Mouse (Mus musculus) CD4-positive, CD25-positive, alpha-beta regulatory T cell, adult 4 months (primary cell): ENCODE measurements at regions not wholly inside any gene's neighbourhood (a gene's known extent, or its start where the extent isn't known, plus 50 kb on each side); places are given as distances from the start of the nearest gene placed in this dataset.

Experiments
- ATAC-seq: one replicate; pipeline ENCODE4 v1.8.0; 2017

DNA sequence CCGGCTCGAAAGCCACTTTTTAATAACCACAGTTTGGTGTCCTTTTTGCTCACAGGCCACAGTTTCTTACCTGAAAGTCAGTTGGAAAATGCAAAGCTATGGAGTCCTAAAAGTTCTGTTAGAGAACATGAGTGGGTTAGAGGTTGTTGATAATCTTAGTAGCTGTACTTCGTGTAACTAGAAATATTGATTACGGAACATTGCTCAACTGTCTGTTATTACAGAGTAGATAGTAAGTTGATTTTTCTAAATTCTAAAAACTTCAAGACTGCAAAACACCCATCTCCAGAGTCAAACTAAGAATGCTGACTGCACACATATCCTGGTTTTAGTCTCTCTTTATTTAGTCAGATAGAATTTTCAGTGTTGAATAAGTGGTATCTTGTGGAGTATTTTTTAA lies 111.0 kb downstream of the Slc38a4 start:
- ATAC-seq = no peak

DNA sequence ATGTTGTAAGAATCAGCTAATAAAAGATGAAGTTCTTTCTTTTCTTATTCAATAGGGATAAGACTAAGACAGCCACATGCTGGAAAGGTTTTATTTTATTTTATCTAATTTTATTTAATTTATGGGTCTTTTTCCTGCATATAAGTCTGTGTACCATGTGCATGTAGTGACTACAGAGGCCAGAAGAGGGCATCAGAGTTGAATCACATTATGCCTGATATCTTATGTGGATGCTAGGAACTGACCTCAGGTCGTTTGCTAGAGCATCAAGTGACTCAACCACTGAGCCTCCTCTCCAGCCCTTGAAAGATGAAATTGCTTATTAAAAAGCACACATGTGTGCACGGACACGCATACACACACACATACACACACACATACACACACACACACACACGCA lies 113.1 kb downstream of the Slc38a4 start:
- no peak for ATAC-seq

DNA sequence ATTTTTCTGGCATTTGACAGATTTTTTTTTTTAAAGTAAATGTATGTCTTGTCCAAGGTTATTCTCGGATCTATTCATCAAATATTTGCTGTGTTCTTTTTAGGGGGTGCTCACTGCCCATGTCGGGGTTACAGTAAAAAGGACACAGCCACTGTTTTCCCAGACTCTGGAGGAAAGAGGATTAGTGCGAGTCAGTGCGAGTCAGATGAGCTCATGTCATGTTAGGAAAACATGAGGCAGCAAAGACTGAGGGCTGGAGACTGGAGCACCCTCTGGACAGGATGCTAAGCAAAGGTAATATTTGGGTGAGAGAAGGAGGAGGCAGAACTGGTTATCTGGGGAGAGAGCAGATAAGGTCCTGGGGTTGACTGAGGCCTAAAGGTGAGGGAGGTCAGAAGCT lies 117.3 kb downstream of the Slc38a4 start:
- ATAC-seq = no peak

DNA sequence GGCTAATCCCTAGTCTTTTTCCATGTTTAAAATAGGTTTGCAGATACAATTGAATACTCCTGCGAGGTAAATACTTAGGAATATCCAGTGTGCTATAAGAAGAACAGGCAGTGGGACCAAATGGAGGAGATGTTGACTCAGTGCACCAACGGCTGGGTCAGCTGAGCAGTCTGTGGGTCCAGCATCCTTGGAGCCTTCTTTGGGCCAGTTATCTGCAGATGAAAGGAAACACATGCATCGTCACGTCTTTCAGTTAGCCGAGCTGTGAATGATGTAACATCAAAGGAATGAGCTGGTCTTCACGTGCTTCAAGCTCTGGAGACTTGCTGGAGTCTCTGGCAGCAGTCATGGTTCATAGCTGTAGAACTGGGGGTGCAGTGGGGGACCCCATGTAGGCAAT lies 118.1 kb downstream of the Slc38a4 start:
- ATAC-seq = no peak

DNA sequence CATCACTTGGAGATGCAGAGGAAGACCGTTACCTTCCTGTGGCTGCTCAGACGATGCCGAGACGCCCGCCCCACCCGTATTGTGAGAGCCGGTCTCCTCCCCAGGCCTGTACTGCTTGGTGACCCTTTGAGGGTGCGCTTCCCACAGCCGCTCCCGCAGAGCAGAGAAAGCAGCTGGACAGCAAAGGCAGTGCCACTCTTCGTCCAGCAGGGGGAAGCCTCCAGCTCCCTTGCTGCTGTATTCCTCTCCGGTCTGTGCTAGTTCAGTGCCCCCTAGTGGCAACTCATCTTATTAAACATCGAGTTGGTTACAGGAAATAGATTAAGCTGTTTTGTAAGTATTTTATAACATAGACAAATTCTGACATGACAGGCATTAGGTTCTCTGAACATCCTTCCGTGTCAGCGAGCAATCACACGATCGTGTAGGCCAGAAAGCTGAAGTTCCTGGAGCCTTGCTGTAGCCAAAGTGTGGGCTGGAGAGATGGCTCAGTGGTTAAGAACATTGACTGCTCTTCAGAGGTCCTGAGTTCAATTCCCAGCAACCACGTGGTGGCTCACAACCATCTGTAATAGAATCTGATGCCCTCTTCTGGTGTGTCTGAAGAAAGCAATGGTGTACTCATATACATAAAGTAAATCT lies 118.9 kb downstream of the Slc38a4 start:
- peak; percentile 99 for ATAC-seq

DNA sequence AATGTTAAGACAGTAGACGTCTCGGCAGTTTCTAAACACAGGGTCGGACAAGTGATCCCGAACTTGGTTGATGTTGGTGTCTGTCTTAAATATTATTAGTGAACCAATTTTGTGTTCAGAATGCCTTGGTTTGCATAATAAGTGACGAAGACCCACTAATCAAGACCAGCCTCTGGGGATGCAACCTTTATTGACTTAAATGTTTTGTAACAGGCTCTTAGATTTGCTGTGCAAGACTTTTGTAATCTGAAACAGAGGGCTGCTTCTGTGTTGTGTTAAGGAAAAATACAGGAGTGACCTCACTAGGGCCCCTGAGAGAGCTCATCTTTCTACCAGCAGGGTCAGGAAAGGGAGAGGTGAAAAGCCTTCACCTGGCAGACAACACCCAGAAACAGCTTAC lies 119.5 kb downstream of the Slc38a4 start:
- no peak for ATAC-seq

DNA sequence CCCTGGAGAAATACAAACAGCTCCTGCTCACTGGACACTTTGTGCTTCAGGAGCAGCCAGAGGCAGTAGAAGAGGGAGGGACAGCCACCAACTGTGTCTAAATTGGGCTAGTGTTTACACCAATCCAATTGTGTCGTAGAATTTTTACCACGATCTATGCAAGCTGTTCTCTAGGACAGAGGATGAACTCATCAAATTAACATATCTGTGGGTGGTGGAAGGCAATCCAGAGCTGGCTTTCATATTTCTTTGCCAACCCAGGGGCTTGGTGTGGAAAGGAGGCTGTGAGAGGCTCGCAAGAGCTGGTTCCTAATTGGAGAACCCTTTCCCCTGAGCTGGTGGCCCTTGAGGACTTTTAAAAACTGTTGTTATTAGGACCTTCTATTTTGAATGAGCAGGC lies 122.3 kb downstream of the Slc38a4 start:
- no peak for ATAC-seq

DNA sequence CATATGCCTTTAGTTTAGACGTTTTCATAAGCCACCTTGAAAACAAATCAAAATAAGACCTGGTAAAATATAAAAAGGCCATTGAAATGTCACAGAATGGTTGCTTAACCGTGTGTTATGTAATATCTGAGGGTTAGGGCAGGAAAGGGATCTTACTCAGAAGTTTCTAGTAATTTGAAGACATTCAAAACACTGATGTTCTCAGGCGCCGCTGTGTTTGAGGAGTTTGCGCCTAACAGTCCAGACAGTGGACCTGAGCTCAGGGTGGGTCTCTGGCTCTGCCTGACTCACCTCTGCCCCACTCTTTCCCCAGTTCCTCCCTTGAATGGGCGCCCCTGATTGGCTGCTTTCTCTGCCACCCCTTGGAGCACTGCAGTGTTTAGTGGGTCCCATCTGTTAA lies 125.2 kb downstream of the Slc38a4 start:
- ATAC-seq = no peak

DNA sequence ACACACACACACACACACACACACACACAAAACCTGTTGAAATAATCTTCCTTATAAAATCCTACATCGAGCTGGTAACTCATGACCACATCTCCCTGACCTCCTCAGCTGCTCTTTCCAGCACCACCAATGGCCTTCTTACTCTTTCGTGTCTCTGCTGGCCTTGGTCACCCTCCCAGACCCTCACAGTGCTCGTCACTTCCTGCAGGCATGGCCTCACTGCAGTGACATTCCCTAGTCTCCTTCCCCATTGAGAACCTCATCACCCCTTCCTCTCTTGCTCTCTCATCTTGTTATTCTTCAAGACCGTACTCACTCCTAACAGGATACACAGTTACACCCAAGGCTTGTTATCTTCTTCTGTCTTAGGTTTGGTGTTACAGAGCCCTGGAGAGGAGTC lies 126.0 kb downstream of the Slc38a4 start:
- ATAC-seq = no peak

DNA sequence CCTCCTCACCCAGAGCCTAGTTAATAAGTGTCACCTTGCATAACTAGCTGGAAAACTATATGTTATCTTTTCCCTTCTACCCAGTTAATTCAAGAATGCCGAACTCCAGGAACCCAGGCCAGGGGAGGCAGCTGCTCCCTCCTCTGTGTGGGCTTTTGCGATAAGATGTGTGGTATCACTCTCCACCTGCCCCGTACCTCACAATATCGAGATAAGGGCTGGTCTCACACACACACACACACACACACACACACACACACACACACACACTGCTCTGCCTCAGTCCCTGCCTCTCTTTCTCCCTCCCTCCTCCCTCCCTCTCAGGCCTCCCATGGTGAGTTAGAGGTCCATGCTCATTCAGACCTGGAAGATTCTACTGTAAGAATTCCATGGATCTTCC lies 127.1 kb downstream of the Slc38a4 start:
- no peak for ATAC-seq

DNA sequence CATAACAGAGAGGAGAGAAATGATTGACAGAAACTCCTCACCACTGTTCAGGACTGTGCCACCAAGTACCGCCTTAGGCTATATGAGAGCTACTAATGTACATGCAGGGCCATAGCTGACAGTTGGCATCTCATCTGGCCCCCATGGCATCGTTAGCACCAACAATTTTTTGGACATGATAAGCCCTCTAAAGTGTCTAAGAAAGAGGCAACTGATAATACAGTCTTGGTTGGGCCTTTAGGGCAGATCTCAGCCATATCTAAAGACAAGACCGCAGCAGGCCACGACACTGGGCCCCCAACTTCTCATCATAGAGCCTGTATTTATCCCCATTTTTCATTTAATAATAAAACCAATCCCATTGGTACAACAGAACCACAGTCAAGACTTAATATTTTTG lies 128.1 kb downstream of the Slc38a4 start:
- no peak for ATAC-seq

DNA sequence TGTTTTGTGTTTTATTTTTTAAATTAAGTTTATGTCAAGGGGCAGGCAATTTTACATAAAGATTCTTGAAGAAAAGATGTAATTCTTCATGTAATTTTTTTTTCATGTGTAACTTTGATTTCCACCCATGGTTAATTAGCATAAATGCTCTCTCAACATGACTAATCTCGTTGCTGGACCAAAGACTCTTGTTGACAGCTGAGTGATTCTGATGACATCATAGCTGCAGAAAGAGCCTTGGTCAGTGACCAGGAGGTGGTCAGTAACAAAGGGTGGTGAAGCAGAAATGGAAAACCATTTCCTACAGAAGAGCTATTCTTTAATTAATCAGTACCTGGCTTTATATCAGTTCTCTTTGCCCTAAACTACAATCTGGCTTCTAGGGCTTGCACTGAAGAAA lies 129.1 kb downstream of the Slc38a4 start:
- no peak for ATAC-seq

DNA sequence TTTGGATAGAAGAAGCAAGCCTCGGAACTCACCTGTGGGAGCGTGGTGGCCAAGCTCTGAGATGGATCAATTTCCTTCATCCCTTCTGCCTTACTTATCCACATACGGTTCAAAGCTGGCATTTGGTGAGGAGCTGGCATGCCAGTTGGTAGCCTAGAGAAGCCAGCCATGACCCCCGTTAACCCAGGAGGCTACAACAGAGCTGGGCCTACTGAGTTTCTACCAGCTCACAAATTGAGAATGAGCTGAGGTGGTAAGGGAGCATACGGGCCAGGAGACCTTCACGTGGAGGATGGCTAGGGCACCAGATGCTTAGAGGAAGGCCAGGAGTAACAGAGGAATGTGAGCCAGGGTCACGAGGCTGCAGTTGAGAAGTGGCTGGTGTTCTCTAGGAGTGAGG lies 139.2 kb downstream of the Slc38a4 start:
- no peak for ATAC-seq

DNA sequence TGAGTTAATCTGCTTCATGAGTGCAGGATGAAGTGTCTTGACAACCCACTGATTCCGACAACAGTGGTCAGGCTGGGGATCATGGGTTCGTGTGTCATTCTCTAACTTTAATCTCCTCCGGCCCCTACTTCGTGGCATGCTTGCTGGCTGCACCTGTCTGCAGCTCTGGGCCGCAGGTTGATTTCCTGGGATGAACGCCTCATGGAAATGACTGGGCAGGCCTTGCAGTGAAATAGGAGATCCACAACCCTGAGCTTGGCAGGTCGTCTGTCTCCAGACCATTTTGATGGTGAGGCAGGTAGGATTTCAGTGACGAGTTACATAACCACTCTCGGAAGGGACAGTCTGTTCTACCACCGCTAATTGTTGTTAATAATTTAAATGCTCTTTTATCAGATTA lies 140.2 kb downstream of the Slc38a4 start:
- ATAC-seq = no peak

DNA sequence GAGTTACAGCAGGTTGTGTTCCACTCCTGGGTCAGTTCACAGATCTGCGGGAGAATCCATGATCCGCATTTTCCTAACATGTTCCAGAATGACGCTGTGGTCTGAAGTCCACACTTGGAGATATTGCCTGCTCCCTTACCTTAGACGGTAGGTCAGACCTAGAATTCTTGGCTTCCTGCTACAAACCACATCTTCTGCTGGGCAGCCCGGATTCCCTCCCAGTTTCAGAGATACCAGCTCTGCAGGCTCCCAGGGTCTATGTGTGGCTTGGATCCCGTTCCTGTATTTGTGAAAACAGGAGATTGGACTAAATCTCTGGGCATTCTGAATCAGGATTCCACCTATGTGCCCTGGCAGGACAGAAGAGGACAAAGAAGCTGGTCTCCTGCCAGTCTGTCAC lies 140.8 kb downstream of the Slc38a4 start:
- ATAC-seq = no peak

DNA sequence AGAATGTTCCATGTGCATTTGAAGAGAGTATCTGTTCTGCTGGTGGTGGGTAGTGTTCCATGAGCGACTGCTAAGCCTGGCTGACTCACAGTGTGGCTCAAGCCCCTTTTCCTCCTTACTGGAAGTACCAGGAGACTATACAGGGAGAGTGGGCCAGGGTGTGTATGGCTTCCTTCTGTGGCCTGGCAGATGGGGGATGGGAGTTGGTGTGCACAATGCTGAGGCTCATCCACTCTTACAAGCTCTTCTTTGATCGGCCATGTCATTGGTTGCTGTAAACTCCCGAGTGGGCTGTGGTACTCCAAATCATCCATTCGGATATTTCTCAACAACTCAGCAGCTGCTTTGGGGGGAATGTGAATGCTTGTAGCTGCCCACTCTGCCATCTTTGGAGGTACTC lies 150.2 kb downstream of the Slc38a4 start:
- ATAC-seq = no peak

DNA sequence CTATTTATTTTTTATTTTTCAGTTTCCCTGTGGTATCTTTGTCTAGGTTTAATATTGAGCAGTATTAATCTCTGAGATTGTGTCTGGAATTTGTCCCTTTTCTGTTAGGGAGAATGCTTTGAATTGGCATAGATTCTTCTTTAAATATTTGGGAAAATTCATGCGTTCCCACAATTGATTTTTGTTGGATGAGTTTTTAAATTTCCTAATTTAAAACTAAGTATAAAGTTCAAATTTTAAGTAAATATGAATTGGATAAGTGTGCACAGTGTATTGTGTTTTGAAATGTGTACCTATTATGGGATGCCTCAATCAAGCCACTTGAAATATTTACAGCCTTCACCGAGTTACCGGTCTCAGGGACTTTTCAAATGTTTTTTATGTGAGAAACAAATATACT lies 152.3 kb downstream of the Slc38a4 start:
- no peak for ATAC-seq

DNA sequence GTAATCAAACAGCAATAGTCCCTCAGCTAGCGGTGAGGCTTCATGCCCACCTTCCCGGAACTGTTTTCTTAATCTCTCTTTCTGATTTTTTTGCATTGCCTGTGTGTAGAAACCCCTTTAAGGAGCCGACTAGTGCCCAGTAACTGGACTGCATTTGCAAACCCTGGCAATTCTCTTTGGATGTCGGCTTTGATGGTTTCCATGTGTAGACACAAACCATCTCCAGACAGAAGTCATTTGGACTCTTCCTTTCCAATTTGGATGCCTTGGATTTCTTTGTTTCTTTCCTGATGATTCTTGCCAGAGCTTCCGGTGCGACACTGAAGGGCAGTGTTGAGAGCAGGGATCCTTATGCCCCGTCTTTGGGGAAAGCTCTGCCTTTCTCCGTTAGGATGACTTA lies 153.0 kb downstream of the Slc38a4 start:
- ATAC-seq = no peak

DNA sequence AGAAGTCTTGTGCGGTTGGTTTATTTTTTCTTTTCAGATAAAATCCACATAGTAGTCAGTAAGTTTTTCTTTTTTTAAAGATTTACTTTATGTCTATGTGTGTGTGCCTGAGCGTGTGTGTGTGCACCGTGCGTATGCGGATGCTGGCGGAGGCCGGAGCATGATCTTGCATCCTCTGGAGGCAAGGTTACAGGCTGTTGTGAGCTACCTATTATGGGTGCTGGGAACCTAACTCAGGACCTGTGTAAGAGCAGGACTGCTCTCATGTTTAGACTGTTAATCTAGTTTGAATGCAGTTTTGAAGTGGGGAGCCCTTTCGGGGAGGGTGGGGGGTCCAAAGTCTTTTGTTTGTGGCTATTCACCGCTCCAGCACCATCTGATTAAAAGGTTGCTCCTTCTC lies 154.1 kb downstream of the Slc38a4 start:
- ATAC-seq = no peak

DNA sequence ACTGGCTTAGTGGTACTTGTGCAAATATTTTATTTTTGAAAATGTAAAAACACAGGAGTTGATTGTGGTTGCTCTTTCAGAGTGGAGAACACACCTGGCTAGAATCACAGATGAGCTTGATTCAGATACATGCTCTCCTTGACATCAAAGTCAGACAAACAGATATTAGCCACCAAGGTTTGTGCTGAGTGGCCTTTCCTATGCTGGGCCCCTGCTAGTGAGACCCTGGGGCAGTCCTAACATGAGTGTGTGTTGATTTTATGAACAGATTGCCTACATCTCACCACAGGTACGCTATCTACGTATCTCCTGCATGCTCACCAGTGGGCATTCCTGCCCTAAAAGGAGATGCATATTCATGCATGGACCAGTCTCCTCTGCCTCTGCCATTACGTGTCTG lies 157.5 kb downstream of the Slc38a4 start:
- no peak for ATAC-seq

DNA sequence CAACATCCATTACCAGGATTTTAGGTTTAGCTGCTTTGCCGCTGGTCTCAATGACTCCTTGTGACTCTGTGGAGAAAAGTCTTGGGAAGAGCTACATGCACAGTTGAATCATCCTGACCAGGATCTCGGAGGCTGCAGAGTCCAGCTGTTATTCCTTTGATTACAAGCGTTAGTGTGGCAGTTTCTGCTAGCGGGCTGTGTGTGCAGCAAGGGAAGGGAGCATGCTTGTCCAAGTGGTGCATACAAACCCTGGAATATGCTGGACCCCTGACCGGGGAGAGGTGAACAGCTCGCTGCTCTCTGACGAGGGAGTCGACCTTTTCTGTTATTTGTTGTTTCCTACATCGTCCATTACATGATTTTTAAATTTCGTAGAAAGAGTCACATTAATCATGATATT lies 170.9 kb downstream of the Slc38a4 start:
- ATAC-seq = no peak

DNA sequence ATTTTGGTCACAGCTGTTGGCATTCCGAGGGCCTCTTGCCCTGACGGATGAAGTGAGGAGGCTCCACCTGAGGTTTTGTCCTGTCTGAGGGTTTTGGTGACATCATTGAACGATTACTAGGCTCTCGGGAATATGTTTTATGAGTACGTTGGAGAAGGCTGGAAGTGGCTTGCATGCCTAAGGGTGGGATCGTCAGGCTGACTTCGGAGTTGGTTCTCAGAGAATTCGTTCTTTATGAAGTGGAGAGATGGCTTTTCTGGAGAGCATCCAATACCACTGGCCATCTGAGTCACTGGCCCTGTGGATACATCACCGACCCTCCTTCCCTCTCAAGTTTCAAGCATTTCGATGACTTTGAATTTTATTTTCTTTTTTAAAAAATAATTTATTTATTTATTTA lies 172.0 kb downstream of the Slc38a4 start:
- ATAC-seq = no peak

DNA sequence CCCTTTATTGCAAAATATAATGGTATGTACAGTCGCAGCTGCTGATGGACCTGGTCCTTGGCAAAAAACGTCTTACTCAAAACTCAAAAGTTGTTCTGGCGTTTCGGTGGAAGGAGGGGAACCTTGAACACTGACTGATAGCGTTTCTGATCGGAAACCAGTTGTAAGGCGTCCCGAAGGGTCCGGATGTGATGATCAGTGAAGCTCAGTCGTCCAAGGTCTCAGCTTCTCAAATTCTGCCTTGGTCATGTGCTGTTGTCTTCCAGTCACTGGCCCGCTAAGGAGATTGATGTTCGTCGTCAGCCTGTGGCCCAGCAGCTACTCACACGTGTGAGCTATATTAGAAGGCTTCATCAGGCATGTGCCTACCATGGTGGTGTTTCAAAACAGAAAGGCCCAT lies 173.5 kb downstream of the Slc38a4 start:
- ATAC-seq = no peak

DNA sequence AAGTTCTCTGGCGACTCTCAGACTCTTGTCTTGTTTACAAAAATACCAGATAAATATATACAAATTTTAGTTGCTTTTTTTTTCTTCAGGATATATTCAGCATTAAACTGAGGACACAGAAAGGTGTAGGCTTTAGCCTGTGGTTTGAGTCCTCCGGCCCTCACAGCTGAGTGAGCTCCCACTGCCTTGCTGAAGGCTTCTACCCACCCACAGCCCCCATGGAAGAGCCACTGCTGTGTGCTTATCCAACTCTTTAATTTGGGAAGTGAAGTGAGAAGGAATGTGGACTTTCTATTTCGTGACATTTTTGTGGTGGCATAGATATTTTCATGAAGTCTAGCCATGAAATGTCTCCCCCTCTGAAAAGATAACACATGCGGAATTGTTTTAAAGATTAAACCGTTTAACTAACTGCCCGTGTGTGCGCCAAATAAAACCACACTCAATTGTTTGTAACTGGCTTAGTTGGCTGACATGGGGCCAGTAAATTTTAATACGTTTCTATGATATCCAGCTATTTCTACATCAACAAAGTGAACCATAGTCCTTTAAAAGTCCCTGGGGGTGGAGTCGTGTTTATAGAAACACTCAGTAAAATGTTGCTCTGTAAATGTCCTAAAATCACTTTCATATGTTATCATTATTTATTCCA lies 174.1 kb downstream of the Slc38a4 start:
- no peak for ATAC-seq

DNA sequence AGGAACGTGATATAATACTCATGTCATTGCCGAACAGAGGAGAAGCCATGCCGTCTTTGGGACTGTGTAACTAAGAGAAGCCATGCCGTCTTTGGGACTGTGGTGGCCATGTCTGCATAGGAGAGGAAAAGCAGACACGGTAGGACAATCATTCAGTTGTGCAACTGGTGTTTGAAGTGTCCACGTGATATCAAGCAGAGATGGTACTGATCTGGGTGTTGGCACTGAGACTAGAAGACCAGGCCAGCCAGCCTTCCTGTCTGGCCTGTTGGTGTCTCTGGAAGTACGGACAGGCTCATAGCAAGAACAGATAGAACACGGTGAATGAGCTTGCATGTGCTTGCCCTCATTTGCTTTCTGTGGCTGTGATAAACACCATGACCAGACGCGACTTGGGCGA lies 175.7 kb downstream of the Slc38a4 start:
- no peak for ATAC-seq
